Mouse (Mus musculus): Measurements from ENCODE around the gene Sort1. TPM values are rescaled to one million over a fixed set of nuclear protein-coding genes. Genes with fewer than 3 reads are reported as not detected.

The Sort1 gene
- polyA plus RNA-seq, 1 experiment, result 19.2 TPM

- no peak overlapping the region for H3K4me3 ChIP-seq (ENCODE audit: insufficient read depth, low read length)
Observed at GRCm38 (mm10) chr3:108392793-108393192, 108.9 kb downstream of the Sort1 start.

GRCm38 (mm10) chr3:108398281-108398680, 114.4 kb downstream of the Sort1 start:
- TF ChIP-seq CTCF (IDR thresholded peaks at IDR 0.05; ENCODE audit: borderline replicate concordance, insufficient read depth, low read length) (no peak), POLR2A (IDR thresholded peaks at IDR 0.05; ENCODE audit: low read depth, low read length) (no peak)
- H3K4me3 ChIP-seq (ENCODE audit: insufficient read depth, low read length), result no peak overlapping the region
- H3K4me1 ChIP-seq (ENCODE audit: control insufficient read depth, insufficient read depth, low read length), result no peaks in the 10 kb centered on the region
- no peak overlapping the region for H3K27ac ChIP-seq (ENCODE audit: insufficient read depth, low read length)

More at GRCm38 (mm10) chr3:108392793-108393192, 108.9 kb downstream of the Sort1 start:
- no peak overlapping the region for H3K27ac ChIP-seq (ENCODE audit: insufficient read depth, low read length)
- TF ChIP-seq CTCF (IDR thresholded peaks at IDR 0.05; ENCODE audit: borderline replicate concordance, insufficient read depth, low read length) (no peak), POLR2A (IDR thresholded peaks at IDR 0.05; ENCODE audit: low read depth, low read length) (no peak)
- no peaks in the 10 kb centered on the region for H3K4me1 ChIP-seq (ENCODE audit: control insufficient read depth, insufficient read depth, low read length)

- H3K4me3 ChIP-seq (ENCODE audit: insufficient read depth, low read length), result no peak overlapping the region
- TF ChIP-seq POLR2A (IDR thresholded peaks at IDR 0.05; ENCODE audit: low read depth, low read length), result no peak
- H3K4me1 ChIP-seq (ENCODE audit: control insufficient read depth, insufficient read depth, low read length), result no peaks in the 10 kb centered on the region
- H3K27ac ChIP-seq (ENCODE audit: insufficient read depth, low read length), result no peak overlapping the region
Observed at GRCm38 (mm10) chr3:108400442-108400841, 116.6 kb downstream of the Sort1 start.

GRCm38 (mm10) chr3:108401692-108402527, 118.0 kb downstream of the Sort1 start:
- Histone ChIP-seq H3K4me3 (ENCODE audit: insufficient read depth, low read length) (no peak overlapping the region), H3K27ac (ENCODE audit: insufficient read depth, low read length) (no peak overlapping the region), H3K4me1 (ENCODE audit: control insufficient read depth, insufficient read depth, low read length) (no peaks in the 10 kb centered on the region)
- TF ChIP-seq POLR2A (IDR thresholded peaks at IDR 0.05; ENCODE audit: low read depth, low read length) (no peak), CTCF (IDR thresholded peaks at IDR 0.05; ENCODE audit: borderline replicate concordance, insufficient read depth, low read length) (peak; percentile 99)

- no peak for TF ChIP-seq CTCF (IDR thresholded peaks at IDR 0.05; ENCODE audit: borderline replicate concordance, insufficient read depth, low read length)
- no peak for TF ChIP-seq POLR2A (IDR thresholded peaks at IDR 0.05; ENCODE audit: low read depth, low read length)
- Histone ChIP-seq H3K4me3 (ENCODE audit: insufficient read depth, low read length) (no peak overlapping the region), H3K27ac (ENCODE audit: insufficient read depth, low read length) (no peak overlapping the region), H3K4me1 (ENCODE audit: control insufficient read depth, insufficient read depth, low read length) (no peaks in the 10 kb centered on the region)
Observed at GRCm38 (mm10) chr3:108402528-108402920, 118.6 kb downstream of the Sort1 start.

- Histone ChIP-seq H3K4me3 (ENCODE audit: insufficient read depth, low read length) (no peak overlapping the region), H3K4me1 (ENCODE audit: control insufficient read depth, insufficient read depth, low read length) (no peaks in the 10 kb centered on the region), H3K27ac (ENCODE audit: insufficient read depth, low read length) (no peak overlapping the region)
- TF ChIP-seq POLR2A (IDR thresholded peaks at IDR 0.05; ENCODE audit: low read depth, low read length) (no peak), CTCF (IDR thresholded peaks at IDR 0.05; ENCODE audit: borderline replicate concordance, insufficient read depth, low read length) (no peak)
Observed at GRCm38 (mm10) chr3:108405536-108406305, 121.8 kb downstream of the Sort1 start.

GRCm38 (mm10) chr3:108406306-108406885, 122.5 kb downstream of the Sort1 start:
- TF ChIP-seq POLR2A (IDR thresholded peaks at IDR 0.05; ENCODE audit: low read depth, low read length), result no peak
- TF ChIP-seq CTCF (IDR thresholded peaks at IDR 0.05; ENCODE audit: borderline replicate concordance, insufficient read depth, low read length), result no peak
- H3K4me3 ChIP-seq (ENCODE audit: insufficient read depth, low read length), result no peak overlapping the region
- H3K27ac ChIP-seq (ENCODE audit: insufficient read depth, low read length), result no peak overlapping the region
- no peaks in the 10 kb centered on the region for H3K4me1 ChIP-seq (ENCODE audit: control insufficient read depth, insufficient read depth, low read length)

GRCm38 (mm10) chr3:108408517-108409008, 124.7 kb downstream of the Sort1 start:
- no peak overlapping the region for H3K4me3 ChIP-seq (ENCODE audit: insufficient read depth, low read length)
- no peak overlapping the region for H3K27ac ChIP-seq (ENCODE audit: insufficient read depth, low read length)
- no peaks in the 10 kb centered on the region for H3K4me1 ChIP-seq (ENCODE audit: control insufficient read depth, insufficient read depth, low read length)
- TF ChIP-seq POLR2A (IDR thresholded peaks at IDR 0.05; ENCODE audit: low read depth, low read length) (no peak), CTCF (IDR thresholded peaks at IDR 0.05; ENCODE audit: borderline replicate concordance, insufficient read depth, low read length) (no peak)

- Histone ChIP-seq H3K27ac (ENCODE audit: insufficient read depth, low read length) (no peak overlapping the region), H3K4me1 (ENCODE audit: control insufficient read depth, insufficient read depth, low read length) (no peaks in the 10 kb centered on the region), H3K4me3 (ENCODE audit: insufficient read depth, low read length) (no peak overlapping the region)
- no peak for TF ChIP-seq POLR2A (IDR thresholded peaks at IDR 0.05; ENCODE audit: low read depth, low read length)
- TF ChIP-seq CTCF (IDR thresholded peaks at IDR 0.05; ENCODE audit: borderline replicate concordance, insufficient read depth, low read length), result no peak
Observed at GRCm38 (mm10) chr3:108409656-108410358, 125.9 kb downstream of the Sort1 start.

All from embryonic fibroblast, embryonic 13.5 days (primary cell).